Mouse (Mus musculus) bone marrow, adult 2 months (tissue): ENCODE data around the gene Maf.

Experiments
- CTCF ChIP-seq: fragments of 200-500 bp; IDR thresholded peaks from 2 replicates; pipeline ENCODE4 v1.5.1; 2011; ENCODE audit warnings: low read length, control low read depth; ENCODE audit not compliant: control insufficient read depth, insufficient read depth
- POLR2A ChIP-seq: fragments of 200-500 bp; IDR thresholded peaks from 2 replicates; pipeline ENCODE4 v1.6.1; 2011; ENCODE audit warnings: low read depth, mild to moderate bottlenecking, control low read depth, low read length, borderline replicate concordance; ENCODE audit not compliant: control insufficient read depth

DNA sequence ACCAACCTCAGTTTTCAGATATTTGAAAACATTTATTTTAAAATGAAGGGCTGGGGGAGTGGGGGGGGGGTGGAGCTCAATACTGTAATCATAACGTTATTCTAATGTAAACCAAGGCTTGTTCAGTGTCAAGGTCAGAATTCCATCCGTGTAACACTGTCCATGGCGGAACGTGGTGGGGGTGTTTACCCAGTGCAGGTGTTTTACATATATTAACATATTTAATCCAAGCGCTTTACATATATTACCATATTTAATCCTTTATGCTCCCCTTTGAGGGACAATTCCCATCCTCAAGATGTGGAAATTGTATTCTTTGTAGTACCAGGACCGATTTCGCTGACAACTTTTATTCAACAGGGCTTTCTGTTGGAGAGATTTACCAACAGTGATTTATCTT is 24.3 kb downstream of the Maf start:
- TF ChIP-seq POLR2A (no peak), CTCF (no peak)
